Mouse (Mus musculus): ENCODE measurements around the gene Nudt19. TPM values are rescaled to one million over a fixed set of nuclear protein-coding genes. Genes with fewer than 3 reads are reported as not detected.

Gene Nudt19
- 15.7 to 30.9 TPM (median 21.0 TPM) in 3 replicates for total RNA-seq (2017)

DNA sequence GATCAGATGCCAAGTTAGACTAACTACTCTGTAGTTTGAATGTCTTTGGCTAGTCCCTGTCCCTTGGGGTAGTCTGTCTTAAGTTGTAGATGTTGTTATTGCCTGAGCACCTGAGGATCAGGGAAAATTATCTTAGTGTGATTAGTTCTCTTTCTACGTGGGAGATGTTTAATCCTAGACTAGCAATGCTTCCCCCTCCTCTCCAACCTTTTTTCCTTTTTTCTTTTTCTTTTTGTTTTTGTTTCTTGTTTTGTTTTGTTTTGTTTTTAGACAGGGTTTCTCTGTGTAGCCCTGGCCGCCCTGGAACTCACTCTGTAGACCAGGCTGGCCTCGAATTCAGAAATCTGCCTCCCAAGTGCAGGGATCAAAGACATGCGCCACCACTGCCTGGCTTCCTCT, at the start of gene Nudt19:
TSS of gene Nudt19 (minus strand) at position 100 of the 399 bp plus-strand sequence.
- ATAC-seq (replicated peaks; ENCODE audit: insufficient number of reproducible peaks, low FRiP score, low TSS enrichment, poor library complexity, severe bottlenecking) = no peak

DNA sequence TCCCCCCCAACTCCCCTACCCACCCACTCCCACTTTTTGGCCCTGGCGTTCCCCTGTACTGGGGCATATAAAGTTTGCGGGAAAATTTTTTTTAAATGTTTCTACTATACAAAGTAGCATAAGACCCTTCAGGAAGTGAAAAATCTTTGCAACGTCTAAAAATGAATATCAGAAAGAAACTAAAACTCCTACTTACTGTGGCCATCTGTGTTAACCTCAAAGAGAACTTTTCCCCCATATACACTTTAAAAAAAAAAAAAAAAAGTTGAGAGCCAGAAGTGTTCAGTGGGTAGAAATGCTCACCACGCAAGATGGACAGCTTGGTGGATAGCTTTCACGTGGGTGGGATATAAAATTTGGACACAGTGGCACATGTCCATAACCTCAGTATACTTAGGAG, 46.7 kb upstream of the Nudt19 start:
- no peak for ATAC-seq (replicated peaks; ENCODE audit: insufficient number of reproducible peaks, low FRiP score, low TSS enrichment, poor library complexity, severe bottlenecking)

DNA sequence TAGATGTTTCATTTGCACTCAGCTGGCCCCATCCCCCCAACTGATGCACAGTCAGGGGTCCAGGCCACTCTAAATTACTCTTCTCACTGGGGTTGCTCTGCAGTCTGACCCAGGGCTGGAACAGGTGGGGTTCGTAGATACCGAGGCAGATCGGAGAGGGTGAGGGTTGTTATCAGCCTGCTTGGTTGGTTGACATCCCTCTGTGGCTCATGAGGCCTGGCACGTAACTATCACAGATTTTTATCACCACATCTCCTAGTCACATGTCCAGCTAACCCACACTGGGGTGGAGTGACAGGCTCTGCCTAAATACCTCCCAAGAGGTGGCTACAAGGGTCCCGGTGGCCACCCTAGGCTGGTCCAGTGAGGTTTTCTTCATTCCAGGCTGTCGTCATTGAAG, 45.0 kb upstream of the Nudt19 start:
- no peak for ATAC-seq (replicated peaks; ENCODE audit: insufficient number of reproducible peaks, low FRiP score, low TSS enrichment, poor library complexity, severe bottlenecking)

DNA sequence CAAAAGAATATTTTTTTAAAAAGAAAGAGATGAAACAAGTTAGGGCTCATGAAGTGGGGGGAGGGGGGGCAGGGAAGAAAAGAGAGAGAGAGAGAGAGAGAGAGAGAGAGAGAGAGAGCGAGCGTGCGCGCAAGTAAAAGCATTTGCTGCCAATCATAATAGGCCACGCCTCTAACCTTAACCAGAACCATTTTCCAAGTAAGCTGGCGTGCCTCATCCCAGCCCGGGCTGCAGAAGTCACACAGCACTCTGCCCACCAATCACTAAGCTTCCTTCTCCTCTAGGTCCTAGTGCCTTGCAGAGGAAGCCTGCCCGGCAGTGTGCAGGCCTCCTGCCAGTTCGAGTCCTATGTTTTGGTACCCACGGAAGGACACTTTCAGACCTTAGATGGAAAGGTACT, 43.9 kb upstream of the Nudt19 start:
- no peak for ATAC-seq (replicated peaks; ENCODE audit: insufficient number of reproducible peaks, low FRiP score, low TSS enrichment, poor library complexity, severe bottlenecking)

DNA sequence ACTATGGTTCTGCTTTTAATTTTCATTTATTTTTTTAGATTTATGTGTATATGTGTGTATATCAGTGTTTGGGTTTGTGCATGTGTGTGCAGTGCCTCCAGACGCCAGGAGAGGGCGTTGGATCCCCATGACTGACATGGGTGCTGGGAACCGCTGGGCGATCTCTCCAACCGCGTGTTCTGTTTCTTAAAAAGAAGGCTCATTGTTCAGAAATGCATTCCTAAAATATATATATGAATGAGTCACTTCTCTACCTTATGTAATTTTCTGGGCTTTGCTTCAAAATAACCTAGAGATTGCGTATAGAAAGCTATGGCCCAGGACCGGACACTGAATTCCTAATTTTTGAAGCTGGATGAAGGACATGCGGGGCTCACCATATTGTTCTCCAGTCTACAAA, 43.4 kb upstream of the Nudt19 start:
- no peak for ATAC-seq (replicated peaks; ENCODE audit: insufficient number of reproducible peaks, low FRiP score, low TSS enrichment, poor library complexity, severe bottlenecking)

DNA sequence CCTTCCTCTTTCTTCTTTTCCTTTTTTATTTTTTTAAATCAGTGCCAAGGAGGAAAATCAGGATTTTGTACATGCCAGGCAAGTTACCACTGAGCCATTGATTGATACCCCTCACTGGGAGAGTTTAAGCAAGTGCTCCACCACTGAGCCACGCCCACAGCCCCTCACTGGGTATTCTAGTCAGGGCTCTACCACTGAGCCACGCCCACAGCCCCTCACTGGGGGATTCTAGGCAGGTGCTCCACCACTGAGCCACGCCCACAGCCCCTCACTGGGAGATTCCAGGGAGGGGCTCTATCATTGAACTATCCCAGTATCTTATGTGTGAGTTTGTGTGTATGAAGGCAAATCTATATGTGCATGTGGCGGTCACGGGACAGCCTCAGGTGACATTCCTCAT, 38.2 kb upstream of the Nudt19 start:
- no peak for ATAC-seq (replicated peaks; ENCODE audit: insufficient number of reproducible peaks, low FRiP score, low TSS enrichment, poor library complexity, severe bottlenecking)

DNA sequence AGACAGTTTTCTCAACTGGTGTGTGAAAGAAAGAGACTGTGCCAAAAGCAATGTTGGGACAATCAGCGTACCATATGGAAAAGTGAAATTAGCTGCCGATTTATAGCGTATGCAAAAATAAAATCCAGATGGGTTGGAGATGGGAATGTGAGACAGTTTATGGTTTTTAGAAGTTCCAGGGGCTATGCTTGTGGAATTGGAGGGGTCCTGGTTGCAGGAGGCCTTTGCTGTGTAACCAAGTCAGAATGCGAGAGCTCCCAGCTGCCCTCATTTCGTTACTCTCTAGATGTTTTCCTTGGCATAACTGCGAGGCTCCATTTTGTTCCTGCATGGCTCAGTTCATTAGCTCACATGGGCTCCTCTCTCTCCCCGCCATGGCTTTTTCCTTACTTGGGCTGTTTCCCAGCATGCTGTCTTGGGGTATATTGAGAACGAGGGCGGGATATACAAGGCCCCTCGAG, 34.7 kb upstream of the Nudt19 start:
- no peak for ATAC-seq (replicated peaks; ENCODE audit: insufficient number of reproducible peaks, low FRiP score, low TSS enrichment, poor library complexity, severe bottlenecking)

DNA sequence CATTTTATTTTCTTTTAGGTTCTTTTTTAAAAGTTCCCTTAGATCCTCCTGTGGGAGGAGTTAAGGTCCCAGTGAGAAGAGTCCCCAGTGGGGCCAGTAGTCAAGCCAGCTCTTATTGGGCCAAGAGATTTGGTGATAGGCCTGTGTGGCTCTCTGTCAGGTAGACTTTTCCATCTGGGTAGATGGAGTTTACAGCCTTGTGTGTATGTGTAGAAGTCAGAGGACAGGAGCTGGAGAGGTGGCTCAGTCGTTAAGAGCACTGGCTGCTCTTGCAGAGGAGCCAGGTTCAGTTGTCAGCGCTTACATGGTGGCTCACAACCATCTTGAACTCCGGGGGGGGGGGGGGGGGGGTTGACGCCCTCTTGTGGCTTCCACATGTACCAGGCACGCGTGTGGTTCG, 33.4 kb upstream of the Nudt19 start:
- no peak for ATAC-seq (replicated peaks; ENCODE audit: insufficient number of reproducible peaks, low FRiP score, low TSS enrichment, poor library complexity, severe bottlenecking)

DNA sequence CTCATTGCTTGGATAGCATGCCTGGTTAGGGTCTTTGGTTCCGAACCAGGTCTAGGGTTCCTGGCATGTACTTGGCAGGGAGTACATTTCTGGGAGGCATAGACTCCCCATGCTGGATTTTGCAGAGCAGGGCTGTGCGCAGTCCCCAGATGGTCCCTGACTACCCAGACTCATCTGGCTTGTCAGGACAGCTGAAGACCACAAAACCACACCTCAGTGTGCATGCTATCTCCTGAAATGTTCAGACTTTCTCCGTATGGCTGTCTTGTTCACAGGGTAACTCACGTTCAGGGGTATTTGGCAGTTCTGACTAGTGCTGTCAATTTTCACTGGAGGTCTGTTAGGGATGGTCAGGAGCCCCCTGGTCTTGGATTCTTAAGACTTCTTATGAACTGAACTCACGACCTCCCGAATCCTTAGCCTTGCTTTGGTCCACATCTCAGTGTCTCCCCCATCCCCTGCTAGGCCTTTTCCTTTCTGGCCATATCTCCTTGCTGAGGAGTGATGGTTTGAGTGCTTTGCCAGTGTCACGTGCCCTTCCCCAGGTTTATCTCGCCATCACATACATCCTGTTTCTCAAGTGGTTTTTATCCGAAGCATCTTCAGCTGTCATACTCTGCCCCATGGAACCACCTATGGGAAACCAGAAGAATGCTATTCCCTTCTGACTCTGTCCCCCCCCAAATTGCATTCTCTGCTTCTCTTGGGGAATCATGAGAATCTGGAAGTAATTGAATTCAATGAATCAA, 32.8 kb upstream of the Nudt19 start:
- ATAC-seq (replicated peaks; ENCODE audit: insufficient number of reproducible peaks, low FRiP score, low TSS enrichment, poor library complexity, severe bottlenecking) = no peak

DNA sequence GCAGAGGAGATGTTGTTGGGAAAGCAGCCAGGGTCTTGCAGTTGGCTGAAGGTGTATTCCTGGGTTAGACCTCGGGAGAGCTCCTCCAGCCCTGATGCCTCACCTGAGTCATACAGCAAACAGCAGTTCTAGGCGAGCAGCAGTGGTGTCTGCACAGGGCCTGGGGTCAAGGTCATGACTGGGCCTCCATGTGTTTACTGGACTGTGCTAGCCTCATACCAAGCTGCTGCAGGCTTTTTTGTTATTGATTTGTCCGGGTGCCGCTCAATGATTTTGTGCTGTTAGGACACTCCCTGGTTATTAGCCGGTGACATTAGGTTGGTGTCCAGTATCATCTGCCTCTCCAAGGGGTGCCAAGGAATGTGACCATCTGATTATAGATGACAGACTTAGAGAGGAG, 31.6 kb upstream of the Nudt19 start:
- ATAC-seq (replicated peaks; ENCODE audit: insufficient number of reproducible peaks, low FRiP score, low TSS enrichment, poor library complexity, severe bottlenecking) = no peak

DNA sequence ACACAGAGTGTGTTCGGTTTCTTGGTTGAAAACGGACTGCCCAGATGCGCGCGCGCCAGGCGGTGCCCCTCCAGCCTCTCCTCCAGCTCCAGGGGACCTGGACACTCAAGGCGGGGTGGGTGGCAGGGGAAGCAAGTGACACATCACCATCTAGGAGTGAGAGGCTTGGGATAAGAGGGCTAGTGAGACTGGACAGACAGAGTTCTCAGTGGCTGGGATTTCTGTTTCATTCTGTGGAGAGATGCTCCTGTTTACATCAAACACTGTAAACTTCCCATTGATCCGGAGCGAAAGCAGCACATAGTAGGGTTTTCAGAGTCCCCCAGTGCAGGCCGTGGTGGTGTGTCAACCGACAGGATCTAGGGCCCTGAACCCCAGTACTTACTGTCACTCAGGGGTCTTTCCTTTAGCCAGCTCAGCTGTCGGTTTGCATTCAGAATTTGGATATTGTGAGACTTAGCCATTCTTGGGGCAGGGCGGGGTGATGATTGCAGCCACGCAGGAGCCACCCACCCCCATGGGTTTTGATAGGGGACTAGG, 30.9 kb upstream of the Nudt19 start:
- ATAC-seq (replicated peaks; ENCODE audit: insufficient number of reproducible peaks, low FRiP score, low TSS enrichment, poor library complexity, severe bottlenecking) = no peak

DNA sequence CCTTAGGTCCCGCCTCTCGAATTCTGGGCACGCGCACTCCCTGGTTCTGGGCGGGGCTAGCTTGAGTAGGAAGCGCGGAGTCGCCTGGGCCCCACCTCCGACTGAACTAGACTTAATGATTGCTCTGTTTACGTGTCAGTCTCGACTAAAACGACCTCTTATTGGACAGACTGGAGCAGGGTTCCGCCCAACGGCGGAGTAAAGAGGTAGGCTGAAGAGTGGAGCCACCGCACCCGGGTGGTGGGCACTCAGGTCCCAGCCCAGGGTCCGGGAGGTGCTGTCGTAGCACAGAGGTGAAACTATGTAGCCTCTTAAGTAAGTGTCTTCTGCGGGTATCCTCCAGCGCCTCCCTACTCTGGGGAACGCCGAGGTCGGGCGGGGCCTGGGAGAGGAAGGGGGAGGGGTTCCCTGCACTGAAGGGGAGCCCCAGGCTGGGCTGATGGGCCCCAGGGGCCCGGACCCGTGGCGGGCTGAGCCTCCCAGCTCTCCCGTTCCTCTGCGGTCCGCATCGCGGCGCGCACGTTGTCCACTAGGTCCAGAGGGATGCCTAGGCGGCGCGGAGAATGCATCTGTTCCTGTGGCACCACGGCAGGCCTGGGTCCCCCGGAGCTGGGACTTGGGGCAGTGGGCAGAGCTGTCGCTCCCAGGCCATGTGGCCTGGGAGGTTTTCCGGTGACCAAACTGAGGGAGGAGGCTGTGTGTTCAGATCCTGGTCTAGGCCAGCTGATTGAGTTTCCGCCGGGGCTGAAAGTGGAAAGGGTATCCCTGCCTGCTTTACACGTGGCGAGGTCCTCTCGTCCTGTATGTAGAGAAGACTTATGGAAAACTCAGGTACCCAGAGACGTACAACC, 30.2 kb upstream of the Nudt19 start, which contains the start of gene Ankrd27:
TSS of gene Ankrd27 (plus strand) at position 190 of the 851 bp plus-strand sequence.
- ATAC-seq (replicated peaks; ENCODE audit: insufficient number of reproducible peaks, low FRiP score, low TSS enrichment, poor library complexity, severe bottlenecking) = peak; percentile 95

DNA sequence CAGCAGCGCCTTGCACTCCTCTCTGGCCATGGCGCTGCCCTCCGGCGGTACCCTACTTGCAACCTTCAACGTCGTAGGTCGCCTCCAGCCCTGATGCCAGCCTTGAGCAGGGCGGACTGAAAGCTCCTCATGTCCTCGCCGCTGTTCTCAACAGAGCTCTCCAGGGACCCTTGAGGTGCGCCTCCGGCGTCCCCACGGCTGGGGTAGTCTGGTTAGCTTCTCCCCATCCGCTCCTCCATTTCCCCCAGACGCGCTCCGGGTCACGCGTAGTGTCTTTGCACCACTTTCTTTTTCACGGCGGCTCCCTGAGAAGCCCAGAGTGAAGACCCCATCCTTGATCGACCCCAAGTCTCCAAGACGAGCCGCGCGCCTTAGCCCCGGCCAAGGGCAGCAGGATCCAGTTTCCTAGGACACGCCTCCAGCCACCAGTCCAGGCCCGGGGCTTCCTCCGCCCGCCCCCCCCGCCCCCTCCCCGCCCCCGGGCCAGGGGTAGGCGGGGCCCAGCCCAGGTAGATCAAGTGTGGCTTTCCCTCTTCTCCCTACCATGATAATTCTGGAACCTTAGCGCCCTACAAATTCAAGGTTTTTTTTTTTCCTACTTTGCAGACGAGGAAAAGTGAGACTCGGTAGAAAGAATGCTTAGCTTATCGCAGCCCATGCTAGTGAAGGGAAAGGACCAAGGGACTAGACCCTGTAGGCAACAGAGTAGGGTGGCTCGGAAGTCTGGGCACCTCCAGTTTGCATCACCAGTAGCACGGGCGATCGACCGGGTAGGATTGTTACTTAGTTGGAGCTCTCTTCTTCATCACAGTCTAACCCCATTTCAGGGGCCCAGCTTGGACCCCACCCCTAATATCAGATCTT, 29.3 kb upstream of the Nudt19 start, which contains the start of gene Rgs9bp:
TSS of gene Rgs9bp (minus strand) at position 392 of the 864 bp plus-strand sequence.
- no peak for ATAC-seq (replicated peaks; ENCODE audit: insufficient number of reproducible peaks, low FRiP score, low TSS enrichment, poor library complexity, severe bottlenecking)

DNA sequence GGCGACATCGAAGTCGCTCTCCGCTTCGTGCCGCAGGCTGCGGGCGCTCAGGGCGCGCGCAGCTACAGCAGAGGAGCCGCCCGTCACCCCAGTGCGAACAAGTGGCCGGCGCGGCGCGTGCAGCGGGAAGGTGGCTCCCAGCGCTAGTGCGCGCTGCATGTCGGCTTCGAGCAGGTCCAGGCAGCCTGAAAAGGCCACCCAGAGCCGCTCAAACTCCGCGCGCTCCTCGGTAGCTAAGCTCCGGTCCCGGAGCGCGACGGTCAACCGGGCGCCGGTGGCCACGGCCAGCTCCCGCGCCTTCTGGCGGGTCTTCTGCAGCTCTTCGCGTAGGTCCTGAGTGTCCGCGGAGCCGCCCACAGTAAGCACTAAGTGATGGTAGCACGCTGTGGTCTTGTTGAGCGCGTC, 28.7 kb upstream of the Nudt19 start:
- ATAC-seq (replicated peaks; ENCODE audit: insufficient number of reproducible peaks, low FRiP score, low TSS enrichment, poor library complexity, severe bottlenecking) = no peak

DNA sequence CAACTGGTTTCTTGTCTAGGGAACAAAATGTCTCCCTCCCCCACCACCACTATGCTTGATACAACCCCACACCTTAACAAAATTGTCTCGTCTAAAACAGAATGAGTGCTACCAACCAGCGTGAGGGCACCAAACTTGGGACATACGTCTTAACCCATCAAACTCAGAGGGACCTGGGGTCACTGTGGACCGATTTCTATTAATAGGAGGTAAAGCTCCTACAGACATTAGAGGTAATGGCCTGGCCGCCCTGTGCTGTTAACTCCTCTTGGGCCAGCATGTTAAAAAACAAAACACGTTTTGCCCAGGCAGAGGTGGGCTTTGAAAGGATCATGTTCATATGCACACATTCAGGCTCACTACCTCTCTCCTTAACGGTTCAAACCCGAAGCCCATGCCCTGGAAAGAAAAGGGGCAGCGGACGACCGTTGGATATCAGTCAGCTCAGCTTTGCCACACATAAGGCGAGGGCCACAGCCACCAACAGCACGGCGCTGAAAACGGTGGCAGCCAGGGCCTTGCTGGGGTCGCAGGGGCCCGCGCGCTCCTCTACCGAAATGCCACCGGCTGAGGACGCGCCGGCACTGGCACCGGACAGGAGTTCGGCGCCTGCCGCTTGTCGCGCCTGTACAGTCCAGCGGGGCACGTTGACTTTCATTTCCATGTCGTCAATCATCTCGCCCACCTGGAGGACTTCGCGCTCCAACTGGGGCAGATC, 28.1 kb upstream of the Nudt19 start:
- no peak for ATAC-seq (replicated peaks; ENCODE audit: insufficient number of reproducible peaks, low FRiP score, low TSS enrichment, poor library complexity, severe bottlenecking)

DNA sequence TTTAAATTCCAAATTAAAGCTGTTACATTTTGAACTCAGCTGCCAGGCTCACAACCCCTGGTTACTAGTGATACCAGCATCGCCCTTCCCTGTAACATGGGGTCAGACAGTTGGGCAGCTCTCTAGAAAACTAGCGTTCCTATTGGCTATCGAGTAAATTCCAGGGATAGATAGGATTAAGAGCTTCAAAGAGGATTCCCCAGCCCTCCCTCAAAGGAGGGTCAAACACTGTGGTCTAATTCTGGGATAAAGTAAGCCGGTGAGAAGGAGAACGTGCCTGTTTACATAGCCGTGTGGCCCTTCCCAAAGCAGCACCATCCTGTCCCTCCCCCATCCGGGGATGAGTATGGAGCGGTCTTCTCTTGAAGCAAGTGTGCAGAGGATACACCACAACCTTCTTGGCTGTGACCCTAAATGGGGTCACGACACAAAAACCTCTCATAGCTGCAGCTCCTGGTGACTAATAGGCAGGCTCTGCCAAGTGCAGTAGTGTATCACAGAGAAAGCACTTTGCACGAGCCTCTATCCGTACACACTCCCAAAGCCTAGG, 27.4 kb upstream of the Nudt19 start:
- ATAC-seq (replicated peaks; ENCODE audit: insufficient number of reproducible peaks, low FRiP score, low TSS enrichment, poor library complexity, severe bottlenecking) = no peak

DNA sequence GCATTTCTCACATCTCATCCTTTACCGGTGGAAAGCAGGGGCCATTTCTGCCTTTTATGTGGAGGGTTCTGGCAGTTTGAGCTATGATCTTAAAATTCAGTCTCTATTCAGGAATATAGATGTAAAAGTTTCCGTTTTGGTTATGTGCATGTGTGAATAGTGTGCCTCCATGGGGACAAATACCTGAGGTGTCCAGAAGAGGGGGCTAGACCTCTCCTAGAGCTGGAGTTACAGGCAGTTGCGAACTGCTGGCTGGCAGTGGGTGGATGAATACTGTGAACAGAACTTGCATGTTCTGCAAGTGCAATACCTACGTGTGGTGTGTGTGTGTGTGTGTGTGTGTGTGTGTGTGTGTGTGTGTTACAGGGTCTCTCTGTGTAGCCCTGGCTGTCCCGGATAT, 26.6 kb upstream of the Nudt19 start:
- ATAC-seq (replicated peaks; ENCODE audit: insufficient number of reproducible peaks, low FRiP score, low TSS enrichment, poor library complexity, severe bottlenecking) = no peak

DNA sequence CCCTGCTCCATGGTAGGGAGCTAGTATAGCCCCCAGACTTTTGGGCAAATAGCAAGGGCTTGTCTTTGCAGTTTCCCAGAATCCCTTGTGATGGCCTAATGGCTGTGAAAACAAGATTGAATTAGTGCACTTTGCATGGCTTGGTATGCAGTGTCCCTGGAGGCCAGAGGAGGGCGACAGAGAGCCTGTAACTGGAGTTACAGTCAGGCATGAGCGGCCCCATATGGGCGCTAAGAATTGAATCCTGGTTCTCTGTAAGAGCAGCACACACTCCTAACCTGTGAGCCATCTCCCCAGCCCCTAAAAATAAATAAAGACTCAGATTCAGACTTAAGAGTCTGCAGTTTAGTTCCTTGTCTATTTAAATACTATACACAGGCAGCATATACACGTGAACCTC, 23.7 kb upstream of the Nudt19 start:
- ATAC-seq (replicated peaks; ENCODE audit: insufficient number of reproducible peaks, low FRiP score, low TSS enrichment, poor library complexity, severe bottlenecking) = peak; percentile 83
